Mouse (Mus musculus): ENCODE measurements around the gene Bfar. TPM values are rescaled to one million over a fixed set of nuclear protein-coding genes. Genes with fewer than 3 reads are reported as not detected.

Gene Bfar
- polyA plus RNA-seq, 2 experiments: 10.3 to 11.0 TPM

DNA sequence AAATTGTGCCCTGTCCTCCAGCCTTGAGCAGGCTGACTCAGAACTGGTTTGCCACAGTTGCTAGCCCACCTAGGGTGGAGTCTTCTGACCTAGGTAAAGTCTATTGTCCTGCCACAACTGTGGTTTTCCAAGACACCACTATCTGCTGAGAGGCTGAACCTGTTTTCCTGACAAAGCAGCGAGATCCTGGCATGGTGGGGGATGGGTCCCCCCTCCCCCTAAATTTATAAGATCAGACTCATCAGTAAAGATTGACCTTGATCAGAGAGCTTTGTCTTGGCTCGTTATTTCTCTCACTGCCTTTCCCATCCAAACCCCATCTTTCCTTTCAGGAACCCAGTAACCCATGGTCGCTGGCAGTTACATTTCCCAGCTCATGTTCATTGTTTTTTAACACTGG, 78.3 kb downstream of the Bfar start:
- Histone ChIP-seq H3K36me3 (replicated peaks; ENCODE audit: control insufficient read depth, insufficient read depth, low read depth) (no peaks in the 10 kb centered on the region), H3K4me1 (replicated peaks; ENCODE audit: control insufficient read depth in 2 of 2, insufficient read depth in 2 of 2, low read length in 1 of 2) (peaks cover under 1 to 2% of the 10 kb centered on the region in 2 experiments; a peak in 1 of 4 replicates), H3K4me3 (ENCODE audit: insufficient read depth in 1 of 2, low read depth in 2 of 2, low read length in 2 of 2) (no peak overlapping the region), H3K9me3 (ENCODE audit: control insufficient read depth, low read length) (no peaks in the 10 kb centered on the region), H3K27ac (no peak overlapping the region), H3K9ac (replicated peaks) (no peak overlapping the region), H3K27me3 (ENCODE audit: control insufficient read depth, insufficient read depth, low read length) (peaks cover 2% of the 10 kb centered on the region), H3K4me2 (ENCODE audit: low read depth) (no peak overlapping the region)
- DNase-seq (ENCODE audit: low read depth in 3 of 3, low spot score in 3 of 3): no peak
- no peak for ATAC-seq (ENCODE audit: insufficient read depth)
- WGBS (ENCODE audit: insufficient replicate concordance): 42% methylated on average over 3 of the region's 3 CpGs
- TF ChIP-seq CTCF (IDR thresholded peaks at IDR 0.05; ENCODE audit: low read depth) (no peak), EP300 (IDR thresholded peaks at IDR 0.05; ENCODE audit: low read depth) (no peak)

DNA sequence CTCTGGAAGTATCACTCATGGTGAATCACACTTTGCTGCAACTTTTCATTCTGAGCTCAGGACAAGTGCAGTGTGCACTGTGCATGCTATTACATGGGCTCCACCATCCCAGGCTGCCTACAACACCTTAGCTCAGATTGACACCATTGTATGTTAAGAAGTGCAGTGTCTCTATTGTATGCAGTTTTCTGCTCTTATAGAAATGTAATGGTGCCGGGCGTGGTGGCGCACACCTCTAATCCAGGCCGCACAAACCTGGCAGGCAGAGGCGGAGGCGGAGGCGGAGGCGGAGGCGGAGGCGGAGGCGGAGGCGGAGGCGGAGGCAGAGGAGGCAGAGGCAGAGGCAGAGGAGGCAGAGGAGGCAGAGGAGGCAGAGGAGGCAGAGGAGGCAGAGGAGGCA, 79.0 kb downstream of the Bfar start:
- no peaks in the 10 kb centered on the region for H3K36me3 ChIP-seq (replicated peaks; ENCODE audit: control insufficient read depth, insufficient read depth, low read depth)
- no peak overlapping the region for H3K9ac ChIP-seq (replicated peaks)
- H3K9me3 ChIP-seq (ENCODE audit: control insufficient read depth, low read length): no peaks in the 10 kb centered on the region
- WGBS (ENCODE audit: insufficient replicate concordance): 80% methylated on average over 13 of the region's 13 CpGs
- DNase-seq (ENCODE audit: low read depth in 3 of 3, low spot score in 3 of 3) (no peak), ATAC-seq (ENCODE audit: insufficient read depth) (no peak)
- TF ChIP-seq CTCF (IDR thresholded peaks at IDR 0.05; ENCODE audit: low read depth): no peak
- TF ChIP-seq EP300 (IDR thresholded peaks at IDR 0.05; ENCODE audit: low read depth): no peak
- peaks cover 4% of the 10 kb centered on the region for H3K27me3 ChIP-seq (ENCODE audit: control insufficient read depth, insufficient read depth, low read length)
- H3K27ac ChIP-seq: no peak overlapping the region
- H3K4me2 ChIP-seq (ENCODE audit: low read depth): no peak overlapping the region
- H3K4me1 ChIP-seq (replicated peaks; ENCODE audit: control insufficient read depth in 2 of 2, insufficient read depth in 2 of 2, low read length in 1 of 2): peaks cover 2 to 3% of the 10 kb centered on the region in 2 experiments; a peak in 1 of 4 replicates
- H3K4me3 ChIP-seq (ENCODE audit: insufficient read depth in 1 of 2, low read depth in 2 of 2, low read length in 2 of 2): no peak overlapping the region

Other genes starting within 250 kb of the Bfar start
- gene Parn, start 3.7 kb upstream of the Bfar start, polyA plus RNA-seq (2012; rRNA removed): 5.4 and 7.1 TPM in 2 replicates
- 12.9 and 16.9 TPM in 2 replicates for gene Parn, start 3.7 kb upstream of the Bfar start, polyA plus RNA-seq (2014; fragmentation: Nextera tagmentation; extraction: Ambion mirVana)
- gene 3110001I22Rik, start 71 bp downstream of the Bfar start, polyA plus RNA-seq (2012; rRNA removed): 1.3 and 1.7 TPM in 2 replicates
- 2.2 and 2.3 TPM in 2 replicates for gene 3110001I22Rik, start 71 bp downstream of the Bfar start, polyA plus RNA-seq (2014; fragmentation: Nextera tagmentation; extraction: Ambion mirVana)
- 0.11 and 0.20 TPM in 2 replicates for gene Pla2g10, start 59.1 kb downstream of the Bfar start, polyA plus RNA-seq (2012; rRNA removed)
- 0.19 TPM in 1 of 2 replicates, not detected in the other for gene Pla2g10, start 59.1 kb downstream of the Bfar start, polyA plus RNA-seq (2014; fragmentation: Nextera tagmentation; extraction: Ambion mirVana)
- 4.4 and 7.2 TPM in 2 replicates for gene Rrn3, start 108.8 kb downstream of the Bfar start, polyA plus RNA-seq (2012; rRNA removed)
- 15.3 and 17.3 TPM in 2 replicates for gene Rrn3, start 108.8 kb downstream of the Bfar start, polyA plus RNA-seq (2014; fragmentation: Nextera tagmentation; extraction: Ambion mirVana)
- 15.9 and 16.0 TPM in 2 replicates for gene Ntan1, start 147.0 kb downstream of the Bfar start, polyA plus RNA-seq (2012; rRNA removed)
- gene Ntan1, start 147.0 kb downstream of the Bfar start, polyA plus RNA-seq (2014; fragmentation: Nextera tagmentation; extraction: Ambion mirVana): 40.6 and 41.7 TPM in 2 replicates
- gene Pdxdc1, start 231.3 kb downstream of the Bfar start, polyA plus RNA-seq (2012; rRNA removed): 16.3 and 16.6 TPM in 2 replicates
- 20.9 and 21.7 TPM in 2 replicates for gene Pdxdc1, start 231.3 kb downstream of the Bfar start, polyA plus RNA-seq (2014; fragmentation: Nextera tagmentation; extraction: Ambion mirVana)
- 0.54 and 0.75 TPM in 2 replicates for gene Mpv17l, start 231.3 kb downstream of the Bfar start, polyA plus RNA-seq (2012; rRNA removed)
- gene Mpv17l, start 231.3 kb downstream of the Bfar start, polyA plus RNA-seq (2014; fragmentation: Nextera tagmentation; extraction: Ambion mirVana): 1.5 and 1.6 TPM in 2 replicates